Mouse (Mus musculus): ENCODE data around the gene Bicra.

The Bicra gene

DNA sequence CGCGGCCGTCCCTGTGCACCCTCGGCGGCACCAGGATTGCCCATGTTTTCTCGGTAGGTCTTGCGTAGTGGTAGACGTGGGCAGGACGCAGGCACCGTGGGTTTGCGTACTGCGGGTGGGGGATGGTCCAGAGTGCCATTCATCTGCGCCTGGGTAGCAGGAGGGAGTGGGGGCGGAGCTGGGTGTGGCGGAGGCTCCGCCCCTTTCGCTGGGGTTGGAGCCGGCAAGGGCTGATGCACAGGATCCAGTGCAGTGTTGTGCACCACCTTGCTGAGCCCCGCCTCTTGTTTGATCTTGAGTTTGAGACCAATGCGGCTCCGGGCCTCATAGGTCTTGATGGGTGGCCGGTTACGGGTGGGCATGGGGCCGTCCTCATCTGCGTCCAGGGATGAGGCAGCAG, 75.5 kb downstream of the Bicra start:
- DNase-seq (ENCODE audit: low spot score in 2 of 2) = no peak

DNA sequence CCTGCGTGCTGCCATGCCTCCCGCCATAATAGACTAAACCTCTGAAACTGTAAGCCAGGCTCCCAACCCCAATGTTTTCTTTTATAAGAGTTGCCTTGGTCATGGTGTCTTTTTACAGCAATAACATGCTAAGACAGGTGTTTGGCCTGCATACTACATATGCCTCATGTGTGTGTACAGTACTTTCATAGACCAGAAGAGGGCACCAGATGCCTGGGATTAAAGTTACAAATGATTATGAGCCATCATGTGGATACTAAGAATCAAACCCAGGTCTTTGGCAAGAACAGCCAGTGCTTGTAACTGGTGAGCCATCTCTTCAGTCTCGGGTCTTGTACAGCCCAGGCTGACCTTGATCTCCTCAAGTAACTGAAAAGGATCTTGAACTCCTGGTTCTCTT, 78.0 kb downstream of the Bicra start:
- DNase-seq (ENCODE audit: low spot score in 2 of 2) = no peak

DNA sequence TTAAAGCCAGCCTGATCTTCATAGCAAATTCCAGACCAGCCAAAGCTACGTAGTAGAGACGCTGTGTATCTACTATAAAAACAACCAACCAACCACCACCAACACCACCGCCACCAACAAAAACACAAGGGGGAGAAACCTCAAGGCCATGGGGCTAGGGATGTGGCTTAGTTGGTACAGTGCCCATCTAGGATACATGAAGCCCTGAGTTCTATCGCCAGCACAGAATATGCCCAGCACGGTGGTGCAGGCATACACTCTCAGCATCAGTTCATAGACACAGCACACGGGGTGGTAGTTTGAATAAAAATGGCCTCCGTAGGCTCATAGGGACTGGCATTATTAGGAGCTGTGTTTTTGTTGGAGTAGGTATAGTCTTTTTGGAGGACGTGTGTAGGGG, 79.4 kb downstream of the Bicra start:
- no peak for DNase-seq (ENCODE audit: low spot score in 2 of 2)

DNA sequence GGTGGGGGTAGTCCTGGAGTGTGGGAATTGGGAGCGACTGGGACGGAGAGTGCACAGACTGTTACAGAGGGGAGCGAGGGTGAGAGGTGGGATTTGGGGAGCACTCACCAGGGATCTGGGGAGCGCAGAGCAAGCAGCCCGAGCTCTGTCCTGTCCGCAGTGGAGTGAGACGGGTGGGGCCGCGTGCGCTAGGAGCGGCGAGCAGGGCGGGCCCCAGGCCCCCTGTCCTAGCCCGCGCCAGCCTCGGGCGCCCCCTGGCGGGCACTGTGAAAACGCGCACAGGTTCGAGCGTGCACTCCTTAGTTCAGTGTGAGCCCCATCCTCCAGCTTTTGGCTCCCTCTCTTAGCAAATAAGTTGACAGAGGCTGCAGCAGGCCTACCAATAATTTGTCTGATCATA, 80.4 kb downstream of the Bicra start, which contains the start of gene Ehd2:
Gene Ehd2 (minus strand): TSS at position 256 of the 400 bp plus-strand sequence.
- peak in 1 of 2 experiments; percentile 63 for DNase-seq (ENCODE audit: low spot score in 2 of 2)

DNA sequence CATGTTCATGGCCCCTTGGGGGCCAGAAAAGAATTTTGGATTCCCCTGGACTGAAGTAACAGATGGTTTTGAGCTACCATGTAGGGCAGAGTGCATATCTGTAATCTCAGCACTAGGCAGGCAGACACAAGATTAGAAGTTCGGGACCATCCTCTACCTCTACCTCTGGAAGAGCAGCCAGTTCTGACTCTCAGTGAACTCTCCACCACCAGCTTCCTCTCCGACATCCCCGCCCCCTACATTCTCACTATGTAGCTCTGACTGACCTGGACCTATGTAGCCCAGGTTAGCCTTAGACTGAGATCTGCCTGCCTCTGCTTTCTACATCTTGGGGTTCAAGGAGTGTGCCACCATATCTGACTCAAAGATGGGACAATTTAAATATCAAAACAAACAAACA, 81.2 kb downstream of the Bicra start:
- no peak for DNase-seq (ENCODE audit: low spot score in 2 of 2)

DNA sequence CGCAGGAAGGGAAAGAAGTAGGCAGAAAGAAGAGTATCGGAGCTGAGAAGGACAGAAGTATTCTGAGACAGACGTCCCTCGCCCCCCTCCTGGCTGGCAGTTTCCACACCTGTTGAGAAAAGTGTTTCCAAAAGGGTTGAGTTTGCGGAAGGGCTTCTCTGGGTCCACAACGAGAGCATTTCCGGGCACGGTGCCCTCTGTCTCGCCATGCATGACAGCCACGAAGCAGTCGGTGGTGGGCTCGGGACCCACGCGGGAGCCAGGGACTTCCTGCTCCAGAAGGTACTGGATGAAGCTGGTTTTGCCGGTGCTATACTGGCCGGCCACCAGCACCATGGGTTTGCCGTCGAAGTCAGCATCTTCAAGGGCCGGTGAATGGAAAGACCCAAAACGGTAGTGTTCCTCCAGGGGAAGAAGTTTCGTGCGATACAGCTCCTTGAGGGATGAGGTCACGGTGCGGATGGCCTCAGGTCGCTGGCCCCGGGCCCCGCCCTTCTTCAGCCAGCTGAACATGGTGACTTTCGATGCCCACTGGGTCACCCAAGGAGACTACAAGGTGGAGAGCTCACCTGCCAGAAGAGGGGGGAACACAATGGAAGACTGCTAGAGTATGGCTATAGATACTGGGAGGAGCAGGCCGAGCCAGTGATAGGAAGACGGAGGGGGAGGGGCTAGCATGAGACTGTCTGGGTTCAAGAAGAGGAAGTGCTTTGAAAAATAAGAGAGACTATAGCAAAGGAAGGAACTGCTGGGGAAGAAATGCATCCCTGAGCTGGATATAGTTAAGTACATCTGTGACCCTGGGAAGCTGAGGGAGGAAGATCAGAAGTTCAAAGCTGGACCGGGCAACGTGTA, 83.7 kb downstream of the Bicra start:
- DNase-seq (ENCODE audit: low spot score in 2 of 2) = no peak

DNA sequence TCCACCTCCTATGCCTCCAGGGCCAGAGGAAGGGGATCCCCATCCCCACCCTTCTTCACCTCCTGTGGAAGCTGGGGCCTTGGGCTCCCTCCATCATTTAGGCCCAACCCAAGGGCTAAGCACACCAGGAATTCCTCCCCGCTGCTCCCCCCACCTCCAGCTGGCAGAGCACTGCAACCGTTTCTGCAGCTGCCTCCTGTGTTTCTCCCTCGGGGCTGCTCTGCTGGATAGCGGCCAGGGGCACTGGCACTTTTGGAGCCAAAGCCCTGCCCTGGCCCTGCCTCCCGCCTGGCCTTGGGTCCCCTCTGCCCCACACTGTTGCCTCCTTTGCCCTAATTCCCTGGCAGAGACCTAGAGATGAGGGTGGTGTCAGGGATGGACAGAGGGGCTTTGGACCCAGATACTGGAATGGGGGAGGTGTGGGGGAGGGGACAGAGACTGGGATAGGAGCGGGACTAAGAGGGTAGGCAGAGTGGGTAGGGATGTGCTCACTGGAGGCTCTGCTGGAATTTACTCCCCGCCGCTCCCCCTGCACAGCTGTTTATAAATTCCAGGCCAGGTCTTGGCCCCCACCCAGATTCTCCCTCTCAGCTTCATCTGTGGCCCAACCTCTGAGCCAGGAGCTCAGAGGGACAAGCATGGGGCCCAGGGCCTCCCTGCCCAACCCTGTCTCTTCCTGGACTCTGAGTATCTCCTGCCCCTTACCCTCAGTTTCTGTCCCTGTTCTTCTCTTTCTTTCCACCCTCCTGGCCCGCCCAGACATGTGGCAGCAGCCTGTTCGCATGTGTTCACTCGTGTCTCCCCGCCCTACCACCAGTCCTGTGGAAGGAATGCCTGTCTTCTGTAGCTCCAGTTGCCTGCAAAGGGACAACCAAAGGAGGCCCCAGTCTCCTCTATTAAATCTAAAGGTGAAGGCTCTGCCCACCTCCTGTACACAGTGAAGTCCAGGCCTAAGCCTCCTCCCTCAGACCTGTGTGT, 85.1 kb downstream of the Bicra start:
- DNase-seq (ENCODE audit: low spot score in 2 of 2) = peak; percentile 64

DNA sequence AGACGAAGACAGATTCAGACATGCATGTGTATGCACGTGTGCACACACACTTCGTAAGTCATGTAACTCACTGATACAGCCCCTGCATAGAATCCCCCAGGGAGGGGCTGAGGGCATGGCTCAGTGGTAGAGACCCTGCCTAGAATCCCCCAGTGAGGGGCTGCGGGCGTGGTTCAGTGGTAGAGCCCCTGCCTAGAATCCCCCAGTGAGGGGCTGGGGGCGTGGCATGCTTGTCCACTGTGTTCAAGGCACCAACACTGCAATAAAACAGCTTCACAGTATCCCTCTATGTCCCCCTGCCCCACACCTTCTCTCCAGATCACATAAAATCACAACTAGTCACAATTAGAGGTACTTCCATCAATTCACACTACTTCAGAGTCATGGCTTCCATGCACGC, 85.9 kb downstream of the Bicra start:
- DNase-seq (ENCODE audit: low spot score in 2 of 2) = no peak

DNA sequence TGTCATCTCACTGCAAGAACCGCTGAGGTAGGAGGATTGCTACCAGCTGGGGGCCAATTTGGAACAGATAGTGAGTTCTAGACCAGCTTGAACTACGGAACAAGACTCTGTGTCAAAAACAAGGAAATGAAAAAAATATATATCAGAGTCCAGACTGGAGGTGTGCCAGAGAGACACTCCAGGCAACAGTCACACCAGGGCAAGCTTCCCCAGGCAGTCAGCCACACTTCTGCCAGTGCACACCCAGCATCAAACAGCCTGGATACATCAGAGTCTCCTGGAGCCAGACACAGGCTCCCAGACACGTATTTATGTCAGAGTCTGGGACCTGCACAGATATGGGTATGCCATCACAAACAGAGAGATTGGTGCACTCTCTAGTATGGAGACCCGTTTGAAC, 86.5 kb downstream of the Bicra start:
- no peak for DNase-seq (ENCODE audit: low spot score in 2 of 2)

DNA sequence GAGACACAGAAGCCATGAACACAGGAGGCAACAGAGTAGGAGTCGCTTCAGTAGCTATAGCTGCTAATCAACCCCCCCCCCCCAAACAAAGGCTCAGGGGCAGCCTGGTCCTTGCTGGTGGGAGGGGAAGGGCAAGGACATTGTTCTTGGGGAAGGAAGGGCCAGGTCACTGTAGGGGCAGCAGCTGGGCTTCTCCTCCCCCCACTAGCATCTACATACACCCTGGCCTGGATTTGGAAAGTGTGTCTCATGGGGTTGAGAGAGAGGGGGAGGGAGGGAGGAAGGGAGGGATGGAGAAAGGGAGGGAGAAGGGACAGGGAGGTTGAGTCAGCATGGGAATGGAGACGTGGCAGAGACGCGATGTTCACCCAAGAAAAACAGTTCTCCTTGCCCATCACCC, 87.0 kb downstream of the Bicra start:
- no peak for DNase-seq (ENCODE audit: low spot score in 2 of 2)

DNA sequence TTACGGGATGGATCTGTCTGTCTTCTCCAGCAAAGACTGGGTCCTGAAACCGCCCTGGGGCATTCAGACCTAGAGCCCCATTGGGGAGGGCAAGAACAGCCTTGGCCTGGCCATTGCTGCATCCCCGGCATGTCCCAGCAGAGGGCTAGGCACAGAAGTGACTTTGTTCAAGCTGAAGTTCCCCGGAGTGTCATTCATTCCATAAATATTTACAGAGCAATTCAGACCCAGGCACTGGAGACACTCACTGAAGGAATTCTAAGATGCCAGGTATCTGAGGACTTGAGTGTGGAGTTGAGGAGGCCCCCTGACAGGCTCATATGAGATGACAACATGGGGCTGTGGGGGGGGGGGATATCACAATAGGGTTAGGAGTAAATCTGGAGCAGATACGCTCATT, 91.6 kb downstream of the Bicra start:
- no peak for DNase-seq (ENCODE audit: low spot score in 2 of 2)

DNA sequence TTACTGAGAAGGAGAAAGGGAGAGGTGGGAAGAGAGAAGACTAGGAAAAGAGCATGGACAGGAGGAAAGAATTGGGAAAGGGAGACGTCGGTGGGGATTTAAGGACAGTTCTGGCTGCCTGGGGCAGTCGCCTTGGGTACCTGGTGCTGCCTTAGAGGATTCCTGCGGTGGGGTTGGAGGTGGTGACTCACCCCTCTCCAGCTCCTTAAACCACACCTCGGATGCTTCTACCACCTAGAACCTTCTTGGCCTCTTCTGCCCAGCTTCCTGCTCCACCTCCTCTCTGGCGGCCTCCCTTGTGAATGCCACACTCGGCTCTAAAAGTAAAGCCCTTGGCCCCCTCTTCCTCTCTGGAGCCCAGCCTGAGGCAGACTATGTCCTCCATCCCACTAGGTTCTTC, 92.2 kb downstream of the Bicra start:
- no peak for DNase-seq (ENCODE audit: low spot score in 2 of 2)

DNA sequence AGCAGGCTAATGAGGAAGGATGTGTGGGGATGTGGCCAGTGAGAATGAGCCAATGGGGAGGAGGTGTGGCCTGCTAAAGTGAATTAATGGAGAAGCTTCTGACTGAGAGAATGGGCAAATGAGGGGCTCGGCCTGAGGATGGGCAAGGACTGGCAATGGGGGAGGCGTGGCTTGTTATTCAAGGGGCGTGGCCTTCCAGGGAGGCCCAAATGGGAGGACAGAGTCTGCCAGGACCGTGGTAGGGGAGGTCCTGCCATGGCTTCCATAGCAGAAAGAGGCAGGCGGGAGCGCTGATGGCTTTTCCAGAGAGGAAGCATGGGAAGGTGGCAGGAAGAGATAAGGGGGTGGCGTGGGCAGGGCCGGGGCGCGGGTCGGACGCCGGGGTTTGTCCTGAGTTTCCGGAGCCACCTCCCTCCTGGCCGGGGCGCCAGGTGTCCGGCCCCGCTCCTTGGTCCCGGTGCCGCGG, 92.7 kb downstream of the Bicra start:
- DNase-seq (ENCODE audit: low spot score in 2 of 2) = no peak

DNA sequence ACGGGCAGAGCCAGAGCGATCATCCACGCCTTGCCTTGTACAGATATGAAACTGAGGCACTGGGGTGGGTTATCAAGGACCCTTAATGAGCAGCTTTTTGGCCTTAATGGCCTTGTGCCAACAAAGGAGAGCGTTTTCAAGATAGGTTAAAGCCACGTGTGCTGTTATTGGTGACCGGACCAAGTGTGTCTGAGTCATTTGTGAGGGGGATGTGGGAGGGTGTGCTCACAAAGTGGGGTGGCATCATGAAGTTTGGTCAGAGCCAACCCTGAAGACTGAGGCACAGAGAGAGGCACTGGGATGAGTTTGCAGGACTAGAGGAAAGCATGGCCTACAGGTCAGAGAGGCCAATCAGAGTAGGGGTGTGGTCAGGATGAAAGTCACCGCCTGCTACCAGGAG, 93.3 kb downstream of the Bicra start:
- no peak for DNase-seq (ENCODE audit: low spot score in 2 of 2)

DNA sequence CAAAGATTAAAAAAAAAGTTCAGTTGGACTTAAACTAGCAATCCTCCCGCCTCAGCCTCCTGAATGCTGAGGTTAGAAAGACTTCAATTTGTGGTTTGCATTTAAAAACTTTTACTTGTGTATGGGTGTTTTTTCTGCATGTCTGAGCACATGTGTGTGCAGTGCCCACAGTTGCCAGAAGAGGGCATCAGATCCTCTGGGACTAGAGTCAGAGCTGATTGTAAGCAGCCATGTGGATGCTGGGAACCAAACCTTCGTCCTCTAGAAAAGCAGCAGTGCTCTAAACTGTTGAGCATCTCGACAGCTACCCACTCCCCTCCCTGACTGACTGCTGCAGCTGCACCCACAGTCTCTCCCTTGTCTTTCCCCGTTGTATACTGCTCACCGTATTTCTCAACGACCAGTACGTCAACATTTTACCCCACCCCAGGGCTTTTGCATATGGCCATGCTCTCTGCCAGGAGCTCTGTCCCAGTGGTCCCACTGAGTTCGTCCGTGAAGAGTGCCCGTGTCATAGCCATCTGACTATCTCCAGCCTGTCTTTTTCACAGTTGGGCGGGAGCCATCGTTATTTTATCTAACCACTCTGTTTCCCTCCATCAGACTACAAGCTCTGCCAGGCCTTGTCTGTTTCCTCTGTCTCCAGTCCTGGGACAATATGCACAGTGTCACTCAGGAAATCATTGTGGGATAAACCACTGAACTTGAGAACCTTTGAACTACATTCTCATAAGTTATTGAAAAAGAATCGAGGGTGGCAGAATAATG, 94.2 kb downstream of the Bicra start:
- no peak for DNase-seq (ENCODE audit: low spot score in 2 of 2)

DNA sequence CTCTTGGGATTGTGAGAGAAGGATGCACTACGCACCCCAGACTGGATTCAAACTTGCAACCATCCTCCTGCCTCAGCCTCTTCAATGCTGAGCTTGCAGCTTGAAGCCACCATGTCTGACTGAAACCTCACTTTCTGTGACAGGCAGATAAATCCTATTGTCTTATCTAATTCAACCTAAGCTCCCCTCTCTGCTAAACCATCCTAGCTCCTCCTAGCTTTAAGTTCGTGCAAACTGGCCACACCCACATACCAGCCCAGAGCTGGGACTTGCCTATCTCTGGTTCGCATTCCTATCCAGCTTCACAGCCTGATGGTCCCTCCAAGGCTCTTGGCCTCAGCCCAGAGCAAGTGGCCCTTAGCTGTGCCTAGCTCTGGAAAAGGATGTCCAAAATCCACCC, 95.3 kb downstream of the Bicra start:
- no peak for DNase-seq (ENCODE audit: low spot score in 2 of 2)

DNA sequence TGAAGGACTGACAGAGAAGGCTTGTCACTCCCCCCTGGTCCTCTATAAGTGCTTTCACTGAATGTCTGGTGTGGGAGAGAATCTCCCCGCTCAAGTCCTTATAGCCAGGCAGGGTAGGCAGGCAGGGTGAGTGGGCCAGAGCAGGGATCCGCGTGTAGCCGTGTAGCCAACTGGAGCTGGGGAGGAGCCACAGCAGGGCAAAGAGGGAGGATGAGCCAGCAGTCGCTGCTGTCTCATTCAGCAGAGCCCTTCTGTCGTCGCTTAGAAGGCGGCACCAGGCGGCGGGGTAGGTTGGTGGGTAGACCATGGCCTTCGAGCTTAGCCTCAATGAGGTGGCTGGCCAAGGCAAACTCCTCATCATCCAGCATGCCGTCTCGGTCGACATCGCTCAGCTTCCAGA, 97.7 kb downstream of the Bicra start:
- DNase-seq (ENCODE audit: low spot score in 2 of 2) = no peak

DNA sequence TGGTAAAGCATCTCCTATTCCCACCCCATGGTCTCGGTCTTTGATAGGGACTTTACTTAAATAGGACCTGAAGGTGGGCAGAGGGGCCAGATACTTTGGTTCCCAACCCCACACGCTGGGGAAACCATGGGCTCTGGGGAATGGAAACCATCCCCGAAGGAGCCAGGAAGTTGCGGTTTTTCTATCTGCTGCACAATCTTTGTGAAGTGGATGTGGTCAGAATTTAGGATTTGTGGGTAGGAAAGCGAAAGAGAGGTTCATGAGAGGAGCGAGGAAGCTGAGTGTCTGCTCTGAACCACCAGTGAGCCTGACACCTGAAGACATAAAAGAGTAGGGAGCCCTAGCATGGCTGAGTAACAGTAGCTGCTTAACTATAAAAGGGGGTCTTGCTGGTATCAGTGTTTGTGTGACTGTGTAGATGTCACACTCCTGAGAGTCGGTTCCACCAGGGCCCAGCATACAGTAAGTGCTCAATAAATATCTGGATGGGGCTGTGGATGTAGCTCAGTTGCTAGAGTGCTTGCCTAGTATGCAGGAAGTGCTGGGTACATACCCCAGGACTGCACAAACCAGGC, 98.4 kb downstream of the Bicra start:
- DNase-seq (ENCODE audit: low spot score in 2 of 2) = no peak

DNA sequence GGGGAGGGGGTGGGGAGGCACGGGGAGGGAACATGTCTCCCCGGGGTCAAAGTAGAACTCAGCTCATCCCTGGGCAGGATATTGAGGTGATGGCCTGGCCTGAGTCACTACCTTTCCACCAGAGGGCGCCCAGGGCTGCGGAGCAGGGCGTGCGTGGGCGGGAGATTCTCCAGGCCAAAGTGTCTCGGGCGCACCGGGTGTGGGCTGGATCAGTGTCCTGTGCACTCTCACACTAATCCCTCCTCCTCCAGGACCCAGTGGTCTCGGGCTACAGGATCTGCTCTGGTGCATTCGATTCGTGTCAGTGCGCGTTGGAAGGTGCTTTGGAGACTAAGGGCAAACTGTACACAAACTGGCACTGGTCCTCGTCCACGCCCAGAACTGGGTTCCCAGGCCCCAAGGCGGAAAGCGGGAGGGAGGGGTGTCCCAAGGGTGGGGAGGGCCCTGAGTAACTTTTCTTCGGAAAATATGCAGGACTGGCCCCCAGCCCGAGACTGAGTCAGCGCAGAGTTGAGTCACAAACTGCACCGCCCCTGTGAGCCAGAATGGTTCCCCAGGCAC, 99.3 kb downstream of the Bicra start:
- peak in 1 of 2 experiments; percentile 63 for DNase-seq (ENCODE audit: low spot score in 2 of 2)

DNA sequence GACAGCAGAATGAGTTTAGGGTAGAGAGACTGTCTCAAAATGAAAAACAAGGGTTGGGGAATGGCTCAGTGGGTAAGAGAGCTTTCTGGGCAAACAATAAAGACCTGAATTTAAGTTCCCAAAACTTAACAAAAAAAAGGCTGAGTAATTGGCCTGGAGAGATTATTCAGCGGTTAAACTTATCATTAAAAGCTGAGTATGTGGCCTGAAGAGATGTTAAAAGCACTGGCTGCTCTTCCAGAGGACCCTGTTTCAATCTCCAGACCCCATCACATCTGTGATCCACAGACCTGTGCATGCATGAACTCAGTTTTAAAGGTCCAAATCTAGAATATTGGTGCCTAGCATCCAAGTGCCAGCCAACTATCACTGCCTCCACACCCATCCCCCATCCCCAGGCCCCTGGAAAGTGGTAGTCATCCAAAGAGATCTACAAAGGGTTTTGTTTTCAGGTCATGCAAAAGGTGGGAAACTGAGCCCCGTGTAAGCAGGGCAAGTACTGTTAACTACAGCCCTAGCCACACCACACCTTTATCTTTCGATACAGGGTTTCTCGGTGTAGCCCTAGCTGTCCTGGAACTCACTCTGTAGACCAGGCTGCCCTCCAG, 100.0 kb downstream of the Bicra start:
- no peak for DNase-seq (ENCODE audit: low spot score in 2 of 2)

Measured in frontal cortex, postnatal 10 days (tissue).